Mouse (Mus musculus) CD8-positive naive resting alpha-beta T cell, adult 2 months (primary cell): ENCODE results near the gene Nckap5.

Experiments used
- DNase-seq, 2 experiments: peaks; one replicate each; pipeline ENCODE4 v3.0.0; 2022; ENCODE audit warnings: low read depth in 2 of 2, low spot score in 2 of 2

The Nckap5 gene

GRCm38 (mm10) chr1:126565151-126565725, 265.4 kb downstream of the Nckap5 start:
- no peak for DNase-seq

GRCm38 (mm10) chr1:126560931-126561330, 269.7 kb downstream of the Nckap5 start:
- DNase-seq = no peak

- no peak for DNase-seq
Measured at GRCm38 (mm10) chr1:126557791-126558294, 272.8 kb downstream of the Nckap5 start.

GRCm38 (mm10) chr1:126547979-126548378, 282.6 kb downstream of the Nckap5 start:
- no peak for DNase-seq

- no peak for DNase-seq
Measured at GRCm38 (mm10) chr1:126544471-126544870, 286.1 kb downstream of the Nckap5 start.

- DNase-seq = no peak
Measured at GRCm38 (mm10) chr1:126537223-126537757, 293.3 kb downstream of the Nckap5 start.

- no peak for DNase-seq
Measured at GRCm38 (mm10) chr1:126535527-126535926, 295.1 kb downstream of the Nckap5 start.

GRCm38 (mm10) chr1:126534046-126534445, 296.6 kb downstream of the Nckap5 start:
- no peak for DNase-seq

- DNase-seq = no peak
Measured at GRCm38 (mm10) chr1:126528043-126528598, 302.5 kb downstream of the Nckap5 start.

GRCm38 (mm10) chr1:126518067-126518466, 312.5 kb downstream of the Nckap5 start:
- no peak for DNase-seq

- DNase-seq = no peak
Measured at GRCm38 (mm10) chr1:126517427-126517826, 313.2 kb downstream of the Nckap5 start.

- DNase-seq = no peak
Measured at GRCm38 (mm10) chr1:126515054-126515756, 315.4 kb downstream of the Nckap5 start.

GRCm38 (mm10) chr1:126511835-126512445, 318.7 kb downstream of the Nckap5 start:
- DNase-seq = no peak

GRCm38 (mm10) chr1:126504717-126505116, 325.9 kb downstream of the Nckap5 start:
- DNase-seq = no peak

- no peak for DNase-seq
Measured at GRCm38 (mm10) chr1:126502741-126503140, 327.9 kb downstream of the Nckap5 start.

- DNase-seq = no peak
Measured at GRCm38 (mm10) chr1:126496722-126497121, 333.9 kb downstream of the Nckap5 start.

- no peak for DNase-seq
Measured at GRCm38 (mm10) chr1:126492206-126493071, 338.2 kb downstream of the Nckap5 start.

GRCm38 (mm10) chr1:126491412-126491811, 339.2 kb downstream of the Nckap5 start:
- no peak for DNase-seq

- DNase-seq = no peak
Measured at GRCm38 (mm10) chr1:126490256-126490655, 340.3 kb downstream of the Nckap5 start.

GRCm38 (mm10) chr1:126484664-126485087, 345.9 kb downstream of the Nckap5 start:
- no peak for DNase-seq

- DNase-seq = no peak
Measured at GRCm38 (mm10) chr1:126483665-126484064, 346.9 kb downstream of the Nckap5 start.
